Mouse (Mus musculus) layer of hippocampus, postnatal 25 days (tissue): ENCODE measurements around the gene Opa3. TPM values are rescaled to one million over a fixed set of nuclear protein-coding genes. Genes with fewer than 3 reads are reported as not detected.

Experiments used
- DNase-seq, 2 experiments: peaks; one replicate each; pipeline ENCODE4 v3.0.0; 2022; ENCODE audit warnings: mixed read lengths in 2 of 2, low spot score in 1 of 2; ENCODE audit errors: extremely low spot score in 1 of 2
- total RNA-seq, 2 experiments: library from RNA; stranded (reverse); gene quantifications; 2 replicates each; pipeline ENCODE4 v1.2.3; 2021

The Opa3 gene
- total RNA-seq = 10 to 100 TPM; 36.5 to 41.5 TPM

- peak; percentile 98 to 99 for DNase-seq
Measured at GRCm38 (mm10) chr7:19227883-19228792, at the start of gene Opa3. Gene Opa3, plus strand, starts transcription at chr7:19228334.

- peak; percentile 75 to 92 for DNase-seq
Measured at GRCm38 (mm10) chr7:19178443-19179092, 49.6 kb upstream of the Opa3 start.

GRCm38 (mm10) chr7:19179173-19179572, 49.0 kb upstream of the Opa3 start:
- peak in 1 of 2 experiments; percentile 46 for DNase-seq

- no peak for DNase-seq
Measured at GRCm38 (mm10) chr7:19179936-19180335, 48.2 kb upstream of the Opa3 start.

- no peak for DNase-seq
Measured at GRCm38 (mm10) chr7:19180862-19181429, 47.2 kb upstream of the Opa3 start.

- DNase-seq = no peak
Measured at GRCm38 (mm10) chr7:19184250-19184649, 43.9 kb upstream of the Opa3 start.

GRCm38 (mm10) chr7:19184758-19185157, 43.4 kb upstream of the Opa3 start:
- no peak for DNase-seq

- no peak for DNase-seq
Measured at GRCm38 (mm10) chr7:19194676-19195075, 33.5 kb upstream of the Opa3 start.

GRCm38 (mm10) chr7:19196676-19197075, 31.5 kb upstream of the Opa3 start:
- DNase-seq = peak in 1 of 2 experiments; percentile 56

GRCm38 (mm10) chr7:19197985-19198384, 30.1 kb upstream of the Opa3 start:
- DNase-seq = peak in 1 of 2 experiments; percentile 53

- no peak for DNase-seq
Measured at GRCm38 (mm10) chr7:19201660-19202059, 26.5 kb upstream of the Opa3 start.

- DNase-seq = no peak
Measured at GRCm38 (mm10) chr7:19202065-19202850, 25.9 kb upstream of the Opa3 start.

GRCm38 (mm10) chr7:19208201-19208910, 19.8 kb upstream of the Opa3 start:
- no peak for DNase-seq

GRCm38 (mm10) chr7:19208944-19209472, 19.1 kb upstream of the Opa3 start:
- DNase-seq = peak in 1 of 2 experiments; percentile 64

- no peak for DNase-seq
Measured at GRCm38 (mm10) chr7:19209494-19209893, 18.6 kb upstream of the Opa3 start.

- no peak for DNase-seq
Measured at GRCm38 (mm10) chr7:19210010-19210409, 18.1 kb upstream of the Opa3 start.

- no peak for DNase-seq
Measured at GRCm38 (mm10) chr7:19211041-19211675, 17.0 kb upstream of the Opa3 start.

- DNase-seq = no peak
Measured at GRCm38 (mm10) chr7:19211996-19212755, 16.0 kb upstream of the Opa3 start, which contains the start of gene Gpr4. Gene Gpr4, plus strand, starts transcription at chr7:19212538.
